Mouse (Mus musculus) subcutaneous adipose tissue, adult 2 months (tissue): ENCODE results near the gene Med14. TPM values are rescaled to one million over a fixed set of nuclear protein-coding genes. Genes with fewer than 3 reads are reported as not detected.

Experiments
- polyA plus RNA-seq: library from polyadenylated mRNA; depleted of rRNA; stranded (reverse); fragments of >200 nt; gene quantifications from 2 replicates; pipeline ENCODE4 v1.2.3, GENCODE M21; 2012; ENCODE audit warnings: low replicate concordance; rRNA removed

Gene Med14
- 10.8 and 22.6 TPM in 2 replicates for polyA plus RNA-seq

GRCm38 (mm10) chrX:12761626-12762333 lies at the start of gene Med14:
Gene Med14, minus strand, starts transcription at chrX:12762073.

DNA sequence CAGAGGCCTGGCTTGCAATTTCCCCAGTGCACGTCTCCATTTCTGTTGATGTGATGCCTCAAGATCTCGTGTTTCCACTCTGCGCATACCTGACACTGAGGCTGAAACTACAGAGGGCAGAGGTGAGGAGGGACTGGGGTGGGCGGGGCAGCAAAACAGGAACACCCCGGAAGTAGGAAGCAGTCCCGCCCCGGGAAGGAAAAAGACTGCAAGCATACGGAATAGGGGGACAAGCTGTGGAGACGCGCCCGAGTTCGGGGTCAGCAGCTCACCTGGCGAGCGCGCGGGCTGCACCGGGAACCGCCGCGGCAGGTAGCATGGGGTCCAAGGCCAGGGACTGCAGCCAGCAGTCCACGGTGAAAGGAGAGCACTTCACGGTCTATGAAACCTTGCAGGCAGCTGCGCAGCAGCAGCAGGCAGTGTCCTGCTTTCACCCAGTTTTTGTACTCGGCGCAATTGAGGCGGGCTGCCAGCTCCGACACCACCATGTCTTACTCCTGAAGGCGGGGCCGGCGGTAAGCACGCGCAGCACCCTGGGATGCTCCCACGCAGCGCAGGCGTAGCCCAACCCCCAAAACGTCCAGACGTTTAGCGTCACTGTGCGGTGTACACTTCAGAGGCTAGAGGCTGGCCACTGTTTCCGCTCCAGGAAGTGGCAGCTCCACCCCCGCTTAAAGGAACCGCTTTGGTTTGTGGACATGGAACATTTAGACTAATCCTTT lies 88.7 kb downstream of the Med14 start, which contains the start of gene 1810030O07Rik:
TSS of gene 1810030O07Rik (minus strand) at position 615 of the 722 bp plus-strand sequence.

Other genes starting within 250 kb of the Med14 start
- 18.5 and 27.3 TPM in 2 replicates for gene Atp6ap2, start 174.3 kb downstream of the Med14 start, polyA plus RNA-seq
- 13.7 and 22.6 TPM in 2 replicates for gene 1810030O07Rik, start 88.4 kb downstream of the Med14 start, polyA plus RNA-seq